25 mouse cellular contexts compared by ENCODE assay signal in the genomic region with DNA sequence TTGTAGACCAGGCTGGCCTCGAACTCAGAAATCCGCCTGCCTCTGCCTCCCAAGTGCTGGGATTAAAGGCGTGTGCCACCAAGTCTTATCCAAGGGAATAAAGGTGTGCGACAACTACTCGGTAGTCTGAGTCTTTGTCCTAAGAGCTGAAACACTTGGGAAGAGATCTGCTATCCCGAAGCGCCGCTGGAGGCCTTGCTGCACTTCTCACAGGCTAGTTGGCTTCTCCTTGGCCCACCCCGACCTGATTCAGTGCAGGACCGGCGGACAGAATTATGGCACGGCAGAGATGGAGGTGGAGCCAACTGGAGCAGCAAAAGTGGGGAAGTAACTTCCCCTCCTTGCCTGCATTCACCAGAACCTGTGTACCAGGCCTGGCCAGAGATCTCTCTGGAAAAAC. TPM values are rescaled to one million over a fixed set of nuclear protein-coding genes. Genes with fewer than 3 reads are reported as not detected.
DNase-seq lines count a peak whose midpoint lies in the region; ATAC-seq and TF ChIP-seq lines count a peak whose summit lies in the region.
"Had no signal": no experiment of that assay in that cellular context is flagged by ENCODE, and none has a peak within 500 bp of the region (broad histone marks: within the 10 kb centered on the region; RNA-seq: fewer than 3 reads in every experiment).

No protein-coding gene starts in this region.

- no peak for ATAC-seq in limb, embryonic 11.5 days (ENCODE audit: insufficient number of reproducible peaks, low FRiP score, low TSS enrichment, low read depth)
- ATAC-seq in cerebellum, adult (ENCODE audit: insufficient number of reproducible peaks, low FRiP score, low TSS enrichment), result no peak
- ATAC-seq: CD4-positive, CD25-positive, alpha-beta regulatory T cell, adult 4 months; forebrain, embryonic 14.5 days; forebrain, embryonic 16.5 days had no signal

- H3K36me3 ChIP-seq in heart, adult 2 months (ENCODE audit: control insufficient read depth, insufficient read depth, low read length), result no peaks in the 10 kb centered on the region
- no peaks in the 10 kb centered on the region for H3K36me3 ChIP-seq in limb, embryonic 11.5 days (ENCODE audit: control insufficient read depth, insufficient read depth, low read length)
- H3K36me3 ChIP-seq: embryonic facial prominence, embryonic 13.5 days; embryonic facial prominence, embryonic 15.5 days; forebrain, embryonic 10.5 days; forebrain, embryonic 12.5 days had no signal

- TF ChIP-seq POLR2A in heart, adult 2 months (IDR thresholded peaks at IDR 0.05; ENCODE audit: insufficient read depth, low read depth, low read length), result no peak

- H3K4me3 ChIP-seq in heart, adult 2 months, result no peak overlapping the region
- H3K4me3 ChIP-seq in limb, embryonic 11.5 days (ENCODE audit: low read depth, low read length), result no peak overlapping the region
- H3K4me3 ChIP-seq: embryonic facial prominence, embryonic 13.5 days; embryonic facial prominence, embryonic 15.5 days; erythroblast, embryonic 14.5 days; forebrain, embryonic 10.5 days; forebrain, embryonic 12.5 days had no signal

- no peaks in the 10 kb centered on the region for H3K27me3 ChIP-seq in heart, adult 2 months (ENCODE audit: control insufficient read depth, insufficient read depth, low read length)
- no peaks in the 10 kb centered on the region for H3K27me3 ChIP-seq in limb, embryonic 11.5 days (ENCODE audit: control insufficient read depth, insufficient read depth, low read length)
- H3K27me3 ChIP-seq: CH12.LX; embryonic facial prominence, embryonic 13.5 days; embryonic facial prominence, embryonic 15.5 days; forebrain, embryonic 12.5 days had no signal

- H3K9me3 ChIP-seq in limb, embryonic 11.5 days (ENCODE audit: control insufficient read depth, low read length), result no peaks in the 10 kb centered on the region
- H3K9me3 ChIP-seq: embryonic facial prominence, embryonic 13.5 days; embryonic facial prominence, embryonic 15.5 days; forebrain, embryonic 10.5 days; forebrain, embryonic 12.5 days had no signal

- no peak overlapping the region for H3K4me2 ChIP-seq in limb, embryonic 11.5 days (ENCODE audit: low read depth, severe bottlenecking)
- H3K4me2 ChIP-seq: embryonic facial prominence, embryonic 13.5 days; embryonic facial prominence, embryonic 15.5 days; forebrain, embryonic 12.5 days had no signal

- DNase-seq in heart, adult 11 months, result peak; percentile 56
- DNase-seq in heart, adult 2 months, result no peak
- DNase-seq in ZHBTc4 (ENCODE audit: low read depth, low spot score), result peak; percentile 45
- DNase-seq in limb, embryonic 11.5 days (ENCODE audit: low spot score), result peak; percentile 14
- DNase-seq in embryo, embryonic 11 days, result no peak
- DNase-seq: adrenal gland, adult 2 months; adrenal gland, postnatal 10 days; adrenal gland, postnatal 25 days; B cell, adult 2 months; cerebellum, adult 11-12 months; cerebellum, adult 2 months; cerebellum, adult 9-10 months; cerebellum, postnatal 10 days; cerebellum, postnatal 25 days had no signal

- WGBS in heart, adult 2 months, result 88% methylated on average over 12 of the region's 12 CpGs
- 90% methylated on average over 12 of the region's 12 CpGs for WGBS in limb, embryonic 11.5 days

- no peaks in the 10 kb centered on the region for H3K4me1 ChIP-seq in heart, adult 2 months (ENCODE audit: control insufficient read depth, insufficient read depth, low read length)
- no peaks in the 10 kb centered on the region for H3K4me1 ChIP-seq in limb, embryonic 11.5 days (ENCODE audit: control insufficient read depth, insufficient read depth, low read length)
- H3K4me1 ChIP-seq: embryonic facial prominence, embryonic 13.5 days; embryonic facial prominence, embryonic 15.5 days; forebrain, embryonic 10.5 days; forebrain, embryonic 12.5 days had no signal

- no peaks in the 10 kb centered on the region for H3K79me2 ChIP-seq in heart, adult 2 months (replicated peaks; ENCODE audit: control insufficient read depth, insufficient read depth, low read length)

- no peak overlapping the region for H3K9ac ChIP-seq in heart, adult 2 months (ENCODE audit: low read depth, low read length)
- H3K9ac ChIP-seq in limb, embryonic 11.5 days (ENCODE audit: low read length), result no peak overlapping the region
- H3K9ac ChIP-seq: embryonic facial prominence, embryonic 13.5 days; embryonic facial prominence, embryonic 15.5 days; forebrain, embryonic 12.5 days had no signal

- no peak for TF ChIP-seq CTCF in heart, adult 2 months (IDR thresholded peaks at IDR 0.05)

- intact Hi-C loops in heart, adult 2 months (cut with DNase I), result no loop called here

- TF ChIP-seq EP300 in heart, adult 2 months (IDR thresholded peaks at IDR 0.05; ENCODE audit: insufficient read depth, low read depth, low read length), result no peak

- H3K27ac ChIP-seq in heart, adult 2 months, result no peak overlapping the region
- H3K27ac ChIP-seq in limb, embryonic 11.5 days (replicated peaks; ENCODE audit: low read depth, low read length), result no peak overlapping the region
- H3K27ac ChIP-seq: embryonic facial prominence, embryonic 13.5 days; embryonic facial prominence, embryonic 15.5 days; forebrain, embryonic 10.5 days; forebrain, embryonic 12.5 days had no signal

RNA-seq across cellular contexts. Expression of a gene that starts 10.6 kb away (rescaled TPM):
- total RNA-seq in heart, adult 2 months (2021), result 10 to 100 TPM; 11.8 to 14.0 TPM
- polyA plus RNA-seq in heart, adult 2 months (2012; rRNA removed), result 3.6 and 7.1 TPM in 2 replicates
- polyA plus RNA-seq in limb, embryonic 11.5 days (2014; fragmentation: Nextera tagmentation; extraction: Ambion mirVana), result 1.8 and 2.6 TPM in 2 replicates
- total RNA-seq: MEL had no signal
- polyA plus RNA-seq: CD4-positive, CD25-positive, alpha-beta regulatory T cell, adult 4 months; erythroblast, embryonic 14.5 days had no signal

Comparison
In these comparisons a context has a peak if more than half of its experiments do, and no peak if none do; other contexts are left out.
1. DNase-seq: peak in heart, adult 11 months (single experiment), ZHBTc4 (single experiment) and limb, embryonic 11.5 days (single experiment); none in heart, adult 2 months (0 of 2) and embryo, embryonic 11 days (single experiment).